Mouse (Mus musculus) thymus, postnatal 14 days (tissue): ENCODE results near the gene Gja3.
A peak's percentile ranks its signal among the peaks of the same experiment; 100 is the strongest.

Source experiments
- DNase-seq: peaks from one replicate; pipeline ENCODE4 v3.0.0; 2021

The Gja3 gene

DNA sequence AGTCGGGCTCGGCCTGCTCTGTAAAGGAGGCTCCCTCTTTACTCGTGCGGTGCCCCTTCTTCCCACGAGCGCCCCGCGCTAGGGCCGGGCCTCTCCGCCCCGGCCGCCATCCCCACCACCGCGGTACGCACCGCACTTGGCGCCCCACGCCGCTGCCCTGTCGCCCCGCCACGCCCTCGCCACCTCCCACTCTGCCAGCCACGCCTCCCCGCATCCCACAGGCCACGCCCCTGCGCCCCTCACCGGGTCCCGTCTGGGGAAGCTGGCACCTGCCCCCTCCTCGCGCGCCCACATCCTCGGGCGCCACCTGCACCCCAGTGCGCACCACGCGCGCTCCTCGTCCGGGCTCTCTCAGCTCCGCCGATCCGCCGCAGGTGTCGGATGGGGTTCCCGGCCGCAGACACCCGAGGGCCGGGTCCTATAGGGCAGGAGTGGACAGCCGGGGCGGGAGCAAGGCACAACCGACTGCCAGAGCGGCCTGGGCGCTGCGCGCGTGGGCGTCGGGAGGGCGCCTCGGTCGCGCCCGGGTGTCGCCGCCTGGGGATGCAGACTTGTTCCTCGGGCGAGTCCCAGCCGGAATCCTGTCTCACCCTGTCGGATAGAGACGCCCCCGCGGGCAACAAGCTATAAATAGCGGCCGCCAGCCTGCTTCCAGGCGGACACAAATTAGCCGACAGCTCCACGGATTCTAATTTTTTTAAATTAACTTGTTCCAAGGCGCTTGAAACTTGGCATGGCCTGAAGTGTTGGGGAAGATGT, at the start of gene Gja3:
Gene Gja3 (minus strand): TSS at position 538 of the 759 bp plus-strand sequence.
- DNase-seq, result peak; percentile 95

- DNase-seq, result no peak
These were observed 49.2 kb upstream of the Gja3 start for GRCm38 (mm10) chr14:57107091-57107490.

- DNase-seq, result no peak
These were observed 47.8 kb upstream of the Gja3 start for GRCm38 (mm10) chr14:57105721-57106120.

GRCm38 (mm10) chr14:57105111-57105510, 47.2 kb upstream of the Gja3 start:
- no peak for DNase-seq

- DNase-seq, result peak; percentile 36
These were observed 46.5 kb upstream of the Gja3 start, which contains the start of gene Gjb2 for GRCm38 (mm10) chr14:57104106-57105023. Gene Gjb2, minus strand, starts transcription at chr14:57104702.

DNA sequence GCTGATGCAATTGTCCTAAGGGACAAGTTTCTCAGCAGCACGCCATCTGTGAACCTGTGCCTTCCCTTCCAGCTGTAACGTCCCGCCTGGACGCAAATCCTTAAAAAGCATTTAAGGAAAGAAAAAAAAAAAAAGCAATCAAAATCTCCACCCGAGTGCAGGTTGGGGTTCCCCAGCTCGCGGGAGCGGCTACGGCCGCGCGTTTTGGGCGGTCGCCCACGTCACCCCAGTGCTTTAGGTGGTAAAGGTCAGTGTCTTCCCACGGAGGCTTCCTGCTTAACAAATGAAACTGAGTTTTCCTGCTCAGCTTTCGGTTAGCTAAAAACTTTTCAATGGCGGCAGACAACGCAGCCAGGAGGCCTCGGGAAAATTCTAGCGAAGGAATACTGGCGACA, 45.8 kb upstream of the Gja3 start:
- peak; percentile 7 for DNase-seq

DNA sequence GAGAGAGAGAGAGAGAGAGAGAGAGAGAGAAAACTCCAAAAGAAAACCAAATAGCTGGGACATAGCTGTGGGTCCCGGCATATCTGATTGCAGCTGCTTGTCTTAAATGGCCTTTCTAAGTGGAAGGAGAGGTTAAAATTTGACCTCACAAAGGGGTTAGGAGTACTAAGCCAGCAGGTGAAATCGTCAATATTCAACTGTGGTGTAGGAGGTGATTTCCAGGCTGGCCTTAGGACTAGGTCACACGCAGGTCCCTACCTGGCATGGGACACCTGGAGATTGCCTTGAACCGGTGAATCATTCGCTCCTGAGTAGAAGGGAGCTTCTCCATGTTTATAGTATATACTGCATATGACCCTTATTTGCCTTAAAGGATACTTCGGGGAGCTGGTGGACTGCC, 45.2 kb upstream of the Gja3 start:
- DNase-seq, result no peak

DNA sequence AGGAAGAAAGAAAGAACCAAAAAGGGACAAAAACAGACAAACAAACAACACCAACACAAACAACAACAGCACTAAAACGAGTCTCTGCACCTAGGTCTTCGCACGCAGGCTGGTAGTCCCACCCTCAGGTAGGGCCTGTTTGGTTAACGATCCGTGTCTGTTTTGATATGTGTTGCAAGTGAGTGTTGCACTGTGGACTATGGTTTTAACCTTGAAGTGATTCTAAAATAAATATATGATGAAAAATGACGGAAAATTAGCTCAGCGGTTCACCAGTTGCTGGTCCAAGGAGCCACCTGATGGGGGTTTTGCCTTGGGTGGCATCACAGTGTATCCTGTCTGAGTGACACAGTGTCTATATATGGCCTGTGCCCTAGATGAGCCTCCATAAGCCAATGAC, 43.7 kb upstream of the Gja3 start:
- no peak for DNase-seq

- no peak for DNase-seq
These were observed 38.0 kb upstream of the Gja3 start for GRCm38 (mm10) chr14:57095855-57096254.

DNA sequence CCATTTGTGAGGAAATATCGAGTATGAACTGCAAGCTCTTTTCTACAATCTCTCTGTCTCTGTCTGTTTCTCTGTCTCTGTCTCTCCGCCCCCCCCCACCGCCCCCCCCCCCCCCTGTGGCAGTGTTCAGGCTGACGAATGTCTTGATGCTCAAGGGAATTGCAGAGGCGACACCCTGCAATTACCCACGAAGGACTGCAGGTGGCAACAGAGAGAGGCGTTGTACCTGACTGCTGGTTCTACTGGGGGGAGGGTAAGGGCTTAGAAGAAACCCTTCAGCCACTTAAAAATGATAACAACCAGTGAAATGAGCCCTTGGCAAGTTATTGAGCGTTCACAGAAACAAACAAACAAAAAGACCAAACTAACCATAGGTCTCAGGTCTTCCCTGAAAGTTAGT, 35.1 kb upstream of the Gja3 start:
- DNase-seq, result peak; percentile 68

DNA sequence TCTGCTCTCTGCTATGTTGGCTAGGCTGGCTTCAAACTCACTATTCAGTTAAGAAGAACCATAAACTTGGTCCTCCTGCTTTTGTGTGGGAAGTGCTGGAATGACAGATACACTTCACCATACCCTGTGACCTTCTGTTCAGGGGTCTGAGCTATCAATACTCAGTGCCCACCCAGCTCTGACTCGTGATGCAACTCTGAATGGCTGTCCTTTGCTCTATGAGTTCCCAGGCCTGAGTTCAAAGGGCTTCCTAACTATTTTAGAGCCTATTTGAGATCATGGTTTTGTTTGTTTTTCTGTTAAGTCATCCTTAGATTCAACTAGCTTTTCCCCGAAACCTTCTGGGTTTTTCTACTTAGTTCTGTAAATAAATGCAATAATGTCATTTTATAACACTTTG, 32.1 kb upstream of the Gja3 start:
- DNase-seq, result no peak

DNA sequence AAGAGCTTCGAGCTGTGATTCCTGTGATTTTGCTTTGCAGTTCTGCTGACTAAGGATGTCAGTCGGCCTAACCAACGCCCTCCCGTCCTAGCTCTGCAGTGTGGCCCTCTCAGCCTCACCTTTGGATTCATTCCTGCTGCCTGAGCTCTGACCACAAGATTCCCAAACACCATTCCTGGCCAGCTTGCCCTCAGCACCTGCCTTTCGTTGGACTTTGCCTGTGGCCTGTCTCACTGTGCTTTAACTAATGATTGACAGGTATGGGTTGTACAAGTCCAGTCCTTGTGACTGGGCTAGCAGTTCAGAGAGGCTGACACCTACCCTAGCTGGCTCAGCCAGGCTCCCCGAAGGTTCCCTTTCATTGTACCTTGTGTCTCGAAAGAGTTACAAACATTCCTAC, 31.2 kb upstream of the Gja3 start:
- no peak for DNase-seq

GRCm38 (mm10) chr14:57084180-57084668, 26.3 kb upstream of the Gja3 start:
- DNase-seq, result no peak

DNA sequence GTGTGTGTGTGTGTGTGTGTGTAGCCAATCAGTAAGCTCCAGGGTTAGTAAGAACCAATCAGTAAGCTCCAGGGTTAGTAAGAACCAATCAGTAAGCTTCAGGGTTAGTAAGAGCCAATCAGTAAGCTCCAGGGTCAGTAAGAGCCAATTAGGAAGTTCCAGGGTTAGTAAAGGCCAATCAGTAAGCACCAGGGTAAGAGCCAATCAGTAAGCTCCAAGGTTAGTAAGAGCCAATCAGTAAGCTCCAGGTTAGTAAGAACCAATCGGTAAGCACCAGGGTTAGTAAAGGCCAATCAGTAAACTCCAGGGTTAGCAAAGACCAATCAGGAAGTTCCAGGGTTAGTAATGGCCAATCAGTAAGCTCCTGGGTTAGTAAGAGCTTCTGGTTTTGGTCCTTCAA, 25.0 kb upstream of the Gja3 start:
- no peak for DNase-seq

- no peak for DNase-seq
These were observed 17.6 kb upstream of the Gja3 start for GRCm38 (mm10) chr14:57075537-57075936.

DNA sequence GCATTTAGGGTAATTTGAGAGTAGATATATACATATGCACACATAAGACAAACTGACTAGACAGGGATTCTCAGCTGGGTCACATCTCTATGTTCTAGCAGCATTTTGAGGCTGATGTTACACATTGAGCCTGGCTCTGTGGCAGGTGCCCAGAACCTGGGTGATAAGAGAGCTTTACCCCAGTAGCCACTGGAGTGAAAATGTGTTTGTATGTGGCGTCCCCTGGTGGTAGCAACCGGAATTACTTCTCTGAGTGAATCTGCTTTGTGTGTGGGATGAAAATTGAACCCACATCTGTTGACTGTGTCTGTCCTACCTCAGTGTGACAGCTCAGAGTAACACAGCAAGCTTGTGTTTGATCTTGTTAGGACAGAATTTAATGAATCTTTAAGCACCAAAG, 12.0 kb upstream of the Gja3 start:
- peak; percentile 69 for DNase-seq

GRCm38 (mm10) chr14:57066053-57066452, 8.2 kb upstream of the Gja3 start:
- no peak for DNase-seq

DNA sequence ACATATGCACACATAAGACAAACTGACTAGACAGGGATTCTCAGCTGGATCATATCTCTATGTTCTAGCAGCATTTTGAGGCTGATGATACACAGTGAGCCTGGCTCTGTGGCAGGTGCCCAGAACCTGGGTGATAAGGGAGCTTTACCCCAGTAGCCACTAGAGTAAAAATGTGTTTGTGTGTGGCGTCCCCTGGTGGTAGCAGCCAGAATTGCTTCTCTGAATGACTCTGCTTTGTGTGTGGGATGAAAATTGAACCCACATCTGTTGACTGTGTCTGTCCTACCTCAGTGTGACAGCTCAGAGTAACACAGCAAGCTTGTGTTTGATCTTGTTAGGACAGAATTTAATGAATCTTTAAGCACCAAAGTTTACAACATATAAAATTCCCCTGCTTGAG, 2.2 kb upstream of the Gja3 start:
- peak; percentile 79 for DNase-seq

- DNase-seq, result no peak
These were observed 717 bp downstream of the Gja3 start for GRCm38 (mm10) chr14:57057204-57057562.

DNA sequence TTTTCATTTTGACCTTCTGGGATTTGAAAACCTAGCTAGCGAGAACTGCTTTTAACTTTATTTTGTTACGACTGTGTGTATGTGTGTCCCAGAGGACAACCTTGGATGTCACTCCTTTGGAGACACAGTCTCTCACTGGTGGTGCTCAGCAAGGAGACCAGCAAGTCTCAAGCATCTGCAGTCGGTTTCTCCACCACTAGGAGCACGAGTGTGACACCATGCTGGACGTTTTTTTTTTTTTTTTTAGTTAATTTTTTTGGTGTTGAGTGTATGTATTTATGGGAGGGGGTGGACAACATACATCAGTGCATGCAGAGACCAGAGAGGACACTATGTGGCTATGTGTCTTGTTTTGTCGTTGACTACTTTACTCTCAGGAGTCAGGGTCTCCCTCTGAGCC, 5.2 kb downstream of the Gja3 start:
- no peak for DNase-seq

DNA sequence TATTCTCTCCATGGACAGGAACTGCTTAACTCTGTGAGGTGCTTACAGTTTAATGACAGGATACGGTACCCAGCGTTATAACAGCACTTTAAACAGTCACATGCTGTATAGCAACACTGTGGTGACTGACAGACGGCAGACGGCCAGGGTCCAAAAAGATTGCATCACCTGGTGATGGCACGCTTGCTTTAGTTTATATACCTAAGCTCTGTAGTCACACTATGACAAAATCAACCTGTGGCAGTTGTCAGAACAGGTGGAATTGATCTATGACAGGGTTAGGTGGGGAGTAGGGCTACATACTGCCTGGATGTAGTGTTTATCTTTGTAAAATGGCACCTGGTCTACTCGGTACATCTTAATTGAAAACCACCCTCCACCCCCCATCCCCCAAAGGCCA, 14.0 kb downstream of the Gja3 start:
- no peak for DNase-seq

- DNase-seq, result no peak
These were observed 16.5 kb downstream of the Gja3 start for GRCm38 (mm10) chr14:57041439-57041838.

DNA sequence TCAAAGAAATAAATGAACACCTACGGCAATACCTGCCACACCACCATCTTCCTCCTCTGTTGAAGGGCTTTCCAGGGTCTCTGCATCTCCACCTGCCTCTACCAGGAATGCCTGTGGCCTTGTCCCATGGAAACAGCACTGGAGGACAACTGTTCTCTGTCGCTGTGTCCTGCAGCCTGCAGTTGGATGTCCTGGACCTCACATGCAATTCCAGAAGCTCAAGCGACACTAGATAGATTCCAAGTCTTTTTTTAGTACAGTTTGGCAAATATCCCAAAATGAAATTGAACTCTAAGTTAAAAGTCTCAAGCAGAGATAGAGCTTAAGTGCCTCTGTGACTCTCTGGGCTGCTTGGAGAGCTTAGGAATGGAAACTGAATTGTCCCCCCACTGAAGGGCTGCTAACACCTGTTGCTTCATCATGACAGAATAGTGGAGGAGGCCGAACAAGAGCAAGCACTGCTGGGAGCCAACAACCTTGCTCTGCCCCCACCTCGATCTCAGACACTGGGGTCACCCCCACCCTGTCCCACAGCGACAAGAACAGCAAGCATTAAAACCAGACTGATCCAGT, 22.9 kb downstream of the Gja3 start:
- no peak for DNase-seq

- no peak for DNase-seq
These were observed 23.8 kb downstream of the Gja3 start for GRCm38 (mm10) chr14:57034135-57034534.
